Mouse (Mus musculus) cerebellum, adult 8-10 months (tissue): Measurements from ENCODE around the gene Golph3.
A peak's percentile ranks its signal among the peaks of the same experiment; 100 is the strongest.

ENCODE experiments used
- DNase-seq: peaks from one replicate; pipeline ENCODE4 v3.0.0; 2022

Golph3 gene

GRCm38 (mm10) chr15:12321091-12321787 is at the start of gene Golph3:
Gene Golph3, plus strand, starts transcription at chr15:12321450.
- peak; percentile 95 for DNase-seq

GRCm38 (mm10) chr15:12273325-12274052 is 47.8 kb upstream of the Golph3 start:
- no peak for DNase-seq

- DNase-seq = no peak
Measured at GRCm38 (mm10) chr15:12274053-12274769, 47.0 kb upstream of the Golph3 start.

GRCm38 (mm10) chr15:12275091-12275623 is 46.1 kb upstream of the Golph3 start:
- no peak for DNase-seq

- DNase-seq = no peak
Measured at GRCm38 (mm10) chr15:12279816-12280215, 41.4 kb upstream of the Golph3 start.

GRCm38 (mm10) chr15:12284794-12285534 is 36.3 kb upstream of the Golph3 start:
- DNase-seq = no peak

GRCm38 (mm10) chr15:12285535-12285809 is 35.8 kb upstream of the Golph3 start:
- no peak for DNase-seq

GRCm38 (mm10) chr15:12290330-12290729 is 30.9 kb upstream of the Golph3 start:
- no peak for DNase-seq

GRCm38 (mm10) chr15:12291757-12292156 is 29.5 kb upstream of the Golph3 start:
- DNase-seq = no peak

- DNase-seq = no peak
Measured at GRCm38 (mm10) chr15:12296228-12296627, 25.0 kb upstream of the Golph3 start.

- DNase-seq = no peak
Measured at GRCm38 (mm10) chr15:12298231-12298737, 23.0 kb upstream of the Golph3 start.

- no peak for DNase-seq
Measured at GRCm38 (mm10) chr15:12301771-12302170, 19.5 kb upstream of the Golph3 start.

- no peak for DNase-seq
Measured at GRCm38 (mm10) chr15:12306188-12307071, 14.8 kb upstream of the Golph3 start.

- DNase-seq = no peak
Measured at GRCm38 (mm10) chr15:12307114-12307513, 14.1 kb upstream of the Golph3 start.

- DNase-seq = no peak
Measured at GRCm38 (mm10) chr15:12308539-12308938, 12.7 kb upstream of the Golph3 start.

- no peak for DNase-seq
Measured at GRCm38 (mm10) chr15:12310676-12311075, 10.6 kb upstream of the Golph3 start.

- no peak for DNase-seq
Measured at GRCm38 (mm10) chr15:12311465-12311864, 9.8 kb upstream of the Golph3 start.

- DNase-seq = no peak
Measured at GRCm38 (mm10) chr15:12313255-12313654, 8.0 kb upstream of the Golph3 start.

GRCm38 (mm10) chr15:12314584-12314983 is 6.7 kb upstream of the Golph3 start:
- no peak for DNase-seq

GRCm38 (mm10) chr15:12315996-12316395 is 5.3 kb upstream of the Golph3 start:
- no peak for DNase-seq

- no peak for DNase-seq
Measured at GRCm38 (mm10) chr15:12317290-12317689, 4.0 kb upstream of the Golph3 start.

GRCm38 (mm10) chr15:12318451-12318850 is 2.8 kb upstream of the Golph3 start:
- no peak for DNase-seq
